Mouse (Mus musculus) adrenal gland, adult (tissue): ENCODE measurements at regions not wholly inside any gene's neighbourhood (a gene's known extent, or its start where the extent isn't known, plus 50 kb on each side); places are given as distances from the start of the nearest gene placed in this dataset.
A peak's percentile ranks its signal among the peaks of the same experiment; 100 is the strongest.

Experiments used
- DNase-seq, 2 experiments: peaks; one replicate each; pipeline ENCODE4 v3.0.0; 2022 to 2023; ENCODE audit warnings: low spot score in 1 of 2; ENCODE audit not compliant: inconsistent age in 2 of 2

DNA sequence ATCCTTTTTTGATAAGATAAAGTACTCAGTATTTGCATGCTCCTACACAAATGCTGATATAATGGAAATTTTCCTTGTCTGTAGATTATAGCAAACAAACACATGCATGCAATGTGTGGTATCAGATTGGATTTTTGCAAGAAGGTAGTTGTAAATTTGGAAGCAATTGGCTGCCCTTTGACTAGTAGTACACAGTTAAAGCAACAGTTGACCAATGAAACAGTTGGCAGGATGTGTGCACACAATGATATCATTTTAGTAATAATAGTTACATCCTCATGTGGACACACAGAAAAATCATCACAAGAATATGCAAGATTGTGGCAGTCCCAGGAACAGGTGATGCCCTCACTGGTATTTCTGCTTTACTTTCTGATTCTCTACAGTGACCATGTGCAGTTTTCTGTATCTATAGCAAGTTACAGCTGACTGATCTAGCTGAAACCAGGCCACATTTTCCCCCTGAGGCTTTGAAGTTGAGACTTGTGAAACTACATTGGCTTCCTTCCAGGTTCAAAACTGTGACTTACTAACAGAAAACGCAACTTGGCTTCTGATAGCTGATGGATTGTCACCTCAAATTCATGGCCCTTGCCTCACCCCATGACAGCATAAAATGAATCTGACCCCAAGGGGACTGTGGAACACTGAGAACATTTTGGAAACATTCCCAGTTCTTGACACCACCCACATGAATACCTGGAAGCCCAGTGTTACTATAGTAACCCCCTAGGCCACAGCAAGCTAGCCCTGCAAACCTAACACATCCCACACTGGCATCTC, 136.3 kb upstream of the Gm37988 start:
- DNase-seq, result peak; percentile 36 to 90

DNA sequence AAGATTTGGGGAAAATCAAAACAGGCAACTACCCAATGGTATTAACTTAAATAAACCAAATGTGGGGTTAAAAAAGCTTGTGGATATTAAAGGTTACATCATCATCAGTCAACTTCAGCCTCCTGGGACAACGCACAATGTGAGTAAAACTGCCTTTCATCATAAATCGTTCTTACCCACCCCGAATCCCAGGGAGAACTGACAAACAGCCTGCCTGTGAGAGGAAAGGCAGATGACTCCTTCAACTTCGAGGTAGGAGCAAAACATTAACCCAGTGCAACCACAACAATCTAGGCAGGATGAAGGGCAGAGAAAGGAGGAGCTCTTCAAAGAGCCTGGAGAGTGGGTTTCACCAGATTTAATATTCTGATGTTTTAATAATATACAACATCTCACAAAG, 135.3 kb upstream of the Gm37988 start:
- DNase-seq, result peak in 1 of 2 experiments; percentile 45

DNA sequence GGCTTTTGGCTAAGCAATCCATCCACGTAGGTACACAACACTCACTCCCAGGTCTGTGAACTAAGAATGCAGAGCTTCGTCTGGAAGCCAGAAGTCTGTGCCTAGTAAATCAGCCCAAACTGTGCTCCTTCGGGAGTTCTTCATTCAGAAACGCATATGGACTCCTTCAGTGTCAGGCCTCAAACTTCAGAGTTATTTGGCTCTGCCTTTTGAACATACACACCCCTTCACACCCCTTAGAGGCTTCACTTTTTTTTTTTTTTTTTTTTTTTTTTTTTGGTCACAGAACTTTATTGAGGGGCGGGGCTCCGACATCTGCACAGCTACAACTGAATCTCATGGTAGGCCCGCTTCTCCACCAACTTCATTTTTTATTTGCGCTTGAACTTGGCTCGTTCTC, 120.1 kb upstream of the Gm37988 start:
- no peak for DNase-seq

DNA sequence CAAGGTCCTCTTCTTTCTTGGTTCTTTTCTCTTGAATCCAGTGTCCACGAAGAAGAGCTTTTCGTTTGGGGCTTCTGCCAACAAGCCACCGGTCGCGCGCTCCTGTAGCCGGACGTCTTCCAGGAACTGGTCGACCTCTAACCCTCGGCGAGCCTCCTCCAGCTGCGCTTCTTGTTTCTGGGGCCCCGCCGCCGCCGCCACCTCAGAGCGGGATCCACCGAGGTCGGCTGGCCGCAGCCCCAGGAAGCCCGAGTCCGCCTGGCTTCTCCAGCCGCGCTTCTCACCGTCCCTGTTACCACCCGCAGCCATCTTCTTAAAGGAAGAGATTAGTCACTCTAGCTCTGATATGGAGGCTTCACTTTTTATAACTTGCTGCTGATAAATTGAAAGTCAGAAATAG, 118.6 kb upstream of the Gm37988 start:
- DNase-seq, result peak in 1 of 2 experiments; percentile 46

DNA sequence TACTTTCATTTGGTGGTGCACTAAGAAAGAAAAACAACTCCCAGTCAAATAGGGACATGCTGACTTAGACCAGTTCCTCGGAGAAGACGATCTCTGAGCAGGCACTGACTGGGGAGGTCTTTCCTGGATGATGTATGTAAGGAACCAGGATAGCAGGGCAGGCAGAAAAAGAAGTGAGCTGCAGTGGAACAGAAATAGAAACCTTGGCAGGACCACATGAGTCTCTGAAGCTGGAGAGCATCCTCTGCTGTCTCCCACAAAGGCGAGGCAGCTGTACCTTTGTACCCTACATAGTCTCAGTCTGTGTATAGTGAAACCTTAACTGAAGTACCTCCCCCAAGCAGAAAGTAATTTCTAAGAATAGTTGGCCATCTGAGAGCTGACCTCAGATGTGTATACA, 104.4 kb upstream of the Gm37988 start:
- no peak for DNase-seq

DNA sequence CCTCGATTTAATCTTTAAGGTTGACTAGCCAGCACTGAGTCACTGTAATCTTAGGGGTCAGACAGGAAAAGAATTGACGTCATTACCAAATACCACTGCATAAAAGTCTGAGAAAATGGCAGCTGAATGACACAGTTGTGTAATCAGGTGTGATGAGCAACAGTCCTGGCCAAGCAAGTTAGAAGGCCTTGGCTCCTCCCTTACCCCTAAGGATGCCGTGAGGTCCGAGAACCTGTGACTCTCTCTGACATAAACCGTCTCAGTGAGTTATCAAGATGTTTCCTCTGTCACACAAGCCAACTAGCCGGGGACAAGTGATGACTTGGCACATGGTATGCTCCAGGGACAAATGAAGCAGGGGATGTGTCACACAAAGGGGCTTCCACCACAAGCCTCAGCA, 101.5 kb upstream of the Gm37988 start:
- peak; percentile 15 to 80 for DNase-seq

DNA sequence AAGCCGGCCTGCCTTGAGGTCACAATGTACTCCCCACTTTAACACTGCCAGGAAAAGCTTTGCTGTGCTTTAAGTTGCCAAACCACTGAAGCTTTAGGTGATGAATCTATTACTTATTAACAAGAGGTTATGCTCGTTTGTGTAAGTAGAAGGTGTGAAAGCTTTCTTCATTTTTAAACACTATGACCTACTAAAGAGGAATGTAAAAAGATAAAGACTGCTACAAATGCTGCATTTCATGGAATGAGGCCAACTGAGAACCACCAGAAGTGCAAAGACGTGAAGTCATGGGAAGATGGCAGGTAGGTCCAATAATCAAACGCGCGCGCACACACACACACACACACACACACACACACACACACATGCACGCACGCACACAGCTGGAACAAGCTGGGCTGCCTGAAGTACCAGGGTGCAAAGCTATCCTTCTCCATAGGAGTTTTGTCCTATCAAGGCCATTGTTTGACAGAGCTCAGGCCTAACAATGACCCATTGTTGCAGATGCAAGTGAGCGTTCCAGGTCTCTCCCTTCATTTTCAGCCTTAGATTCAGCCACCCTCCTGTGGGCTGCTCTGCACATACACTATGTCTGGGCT, 85.3 kb upstream of the Gm37988 start:
- DNase-seq, result no peak
